Mouse (Mus musculus): ENCODE measurements around the gene Pla1a. TPM values are rescaled to one million over a fixed set of nuclear protein-coding genes. Genes with fewer than 3 reads are reported as not detected.
"Not testable (repeated sequence)": the region's sequence is repeated elsewhere in the genome, so short reads cannot be mapped to it uniquely, and the experiment has no call there.

Gene Pla1a
- polyA plus RNA-seq (2012; rRNA removed) = 2.1 and 2.2 TPM in 2 replicates

DNA sequence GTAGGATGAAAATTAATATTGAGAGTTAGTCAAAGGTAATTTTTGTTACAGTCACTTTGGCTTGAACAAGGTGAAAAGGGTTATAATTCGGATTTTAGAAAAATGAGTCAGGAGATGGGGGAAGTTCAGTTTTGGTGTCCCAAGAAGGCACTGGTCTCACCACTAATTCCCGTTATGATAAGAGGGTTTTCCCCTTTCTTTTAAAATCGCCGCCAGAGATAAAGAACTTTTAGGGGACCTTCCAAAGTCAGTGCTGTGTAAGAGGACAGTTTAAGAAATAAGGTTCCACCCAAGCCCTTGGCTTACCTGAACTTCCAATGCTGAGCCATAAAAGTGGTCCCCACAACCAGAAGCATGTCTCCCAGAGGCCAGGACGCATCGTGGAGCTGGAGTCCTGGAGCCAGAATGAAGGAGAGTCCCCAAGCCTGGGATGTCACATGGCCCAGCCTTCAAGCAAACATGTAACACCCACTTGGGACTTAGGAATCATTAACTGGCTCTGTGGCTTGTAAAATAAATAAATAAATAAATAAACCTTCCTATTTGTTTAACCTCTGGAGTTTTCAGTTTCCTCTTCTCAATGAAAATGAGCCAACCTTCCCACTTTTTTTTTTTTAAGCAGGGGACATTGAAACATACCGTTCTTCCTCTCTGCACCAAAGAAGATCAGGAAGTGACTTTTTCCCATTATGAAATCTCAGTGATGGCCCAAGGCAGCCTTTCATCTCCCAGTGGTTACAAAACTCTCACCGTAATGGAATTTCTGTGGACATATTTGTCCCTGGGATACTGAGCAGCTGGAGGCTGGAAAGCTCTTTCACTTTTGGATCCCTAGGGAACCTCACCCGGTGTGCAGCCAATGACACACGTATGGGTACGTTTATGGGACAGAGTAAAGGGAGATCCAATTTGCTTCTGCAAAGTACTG lies at the start of gene Pla1a:
Gene Pla1a, minus strand, starts transcription at position 648 of the 928 bp plus-strand sequence.
- no peak for DNase-seq (ENCODE audit: low read depth, low spot score)
- WGBS = 39% methylated on average over 11 of the region's 11 CpGs

GRCm38 (mm10) chr16:38481327-38481726 lies 48.4 kb upstream of the Pla1a start:
- DNase-seq (ENCODE audit: low read depth, low spot score) = no peak
- 74% methylated on average over 4 of the region's 4 CpGs for WGBS

DNA sequence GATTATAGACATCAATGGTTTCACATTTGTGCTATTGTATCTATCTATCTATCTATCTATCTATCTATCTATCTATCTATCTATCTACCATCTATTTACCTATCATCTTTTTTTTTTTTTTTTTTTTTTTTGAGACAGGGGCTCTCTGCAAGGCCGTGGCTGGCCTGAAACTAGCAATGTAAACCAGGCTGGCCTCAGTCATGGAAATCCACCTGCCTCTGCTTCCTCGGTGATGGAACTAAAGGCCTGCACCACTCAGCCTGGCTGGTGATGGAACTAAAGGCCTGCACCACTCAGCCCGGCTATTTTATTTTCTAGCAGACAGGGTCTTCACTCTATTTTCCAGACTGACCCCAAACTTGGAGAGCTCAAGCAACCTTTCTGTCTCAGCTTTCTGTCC lies 45.4 kb upstream of the Pla1a start:
- WGBS = 95% methylated on average over 3 of the region's 3 CpGs
- no peak for DNase-seq (ENCODE audit: low read depth, low spot score)

GRCm38 (mm10) chr16:38477241-38477608 lies 44.3 kb upstream of the Pla1a start:
- WGBS = 61% methylated on average over 14 of the region's 14 CpGs

DNA sequence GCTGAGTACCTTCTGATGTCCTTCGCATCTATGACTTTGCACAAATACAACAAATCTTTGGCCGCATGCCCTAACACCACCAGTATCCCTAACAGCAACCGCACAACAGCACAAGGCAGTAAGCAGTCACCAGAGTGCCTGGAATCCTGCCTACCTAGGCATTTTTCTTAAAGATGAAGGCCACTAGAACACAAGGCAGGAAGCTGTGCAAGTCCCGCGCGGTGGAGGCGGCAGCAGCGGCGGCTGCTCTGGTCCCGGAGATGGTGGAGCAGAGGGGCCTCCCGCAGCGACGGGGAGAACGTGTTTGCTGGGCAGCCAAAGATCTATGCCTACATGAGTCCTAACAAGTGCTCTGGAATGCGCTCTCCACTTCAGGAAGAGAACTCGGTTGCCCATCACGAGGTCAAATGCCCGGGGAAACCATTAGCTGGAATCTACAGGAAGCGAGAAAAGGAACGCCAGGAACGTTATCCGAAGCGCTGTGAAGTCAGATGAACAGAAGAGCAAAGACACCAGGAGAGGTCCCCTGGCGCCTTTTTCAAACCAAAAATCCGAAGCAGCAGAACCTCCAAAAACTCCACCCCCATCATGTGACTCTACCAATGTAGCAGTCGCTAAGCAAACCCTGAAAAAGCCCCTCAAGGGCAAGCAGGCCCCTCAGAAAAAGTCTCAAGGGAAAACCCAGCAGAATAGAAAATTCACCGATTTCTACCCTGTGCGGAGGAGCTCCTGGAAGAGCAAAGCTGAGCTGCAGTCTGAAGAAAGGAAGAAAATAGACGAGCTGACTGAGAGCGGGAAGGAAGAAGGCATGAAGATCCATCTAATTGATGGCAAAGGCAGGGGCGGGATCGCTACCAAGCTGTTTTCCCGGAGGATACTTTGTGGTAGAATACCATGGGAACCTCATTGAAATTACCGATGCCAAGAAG lies 43.6 kb upstream of the Pla1a start:
- no peak for DNase-seq (ENCODE audit: low read depth, low spot score)
- 11% methylated on average over 34 of the region's 34 CpGs for WGBS

More at GRCm38 (mm10) chr16:38477241-38477608, 44.3 kb upstream of the Pla1a start:
- not testable (repeated sequence) for DNase-seq (ENCODE audit: low read depth, low spot score)

DNA sequence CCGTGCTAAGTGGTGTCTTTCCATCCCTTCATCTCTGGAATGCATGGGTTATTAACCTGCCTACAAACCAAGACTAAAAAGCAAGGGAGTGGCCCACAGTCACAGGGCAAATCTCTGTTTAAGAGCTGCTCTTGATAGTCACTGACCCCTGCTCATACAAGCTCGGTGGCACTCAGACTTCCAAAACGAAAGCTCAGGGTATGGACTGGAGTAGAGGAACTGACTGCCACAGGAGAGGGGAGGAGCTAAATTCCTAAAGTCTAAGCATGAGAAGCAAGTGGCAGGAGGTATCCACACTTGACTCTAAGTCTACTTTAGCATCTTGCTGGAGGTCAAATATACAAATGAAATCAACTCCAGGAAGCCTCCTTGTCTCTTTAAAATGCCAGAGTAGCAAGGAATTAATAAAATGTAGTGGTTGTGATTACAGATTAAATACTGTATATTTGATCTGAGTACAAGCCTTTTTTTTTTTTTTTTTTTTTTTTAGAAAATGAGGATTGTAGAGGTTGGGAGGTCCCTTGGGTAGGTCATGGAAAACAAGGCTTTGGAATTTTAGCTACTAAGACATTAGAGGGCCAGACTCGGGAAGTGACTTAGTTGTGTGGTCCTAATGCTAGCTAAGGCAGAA lies 42.9 kb upstream of the Pla1a start:
- DNase-seq (ENCODE audit: low read depth, low spot score) = no peak
- WGBS = 36% methylated on average over 4 of the region's 4 CpGs

- WGBS = 91% methylated on average over 9 of the region's 9 CpGs
Observed at GRCm38 (mm10) chr16:38474677-38475286, 41.8 kb upstream of the Pla1a start.

DNA sequence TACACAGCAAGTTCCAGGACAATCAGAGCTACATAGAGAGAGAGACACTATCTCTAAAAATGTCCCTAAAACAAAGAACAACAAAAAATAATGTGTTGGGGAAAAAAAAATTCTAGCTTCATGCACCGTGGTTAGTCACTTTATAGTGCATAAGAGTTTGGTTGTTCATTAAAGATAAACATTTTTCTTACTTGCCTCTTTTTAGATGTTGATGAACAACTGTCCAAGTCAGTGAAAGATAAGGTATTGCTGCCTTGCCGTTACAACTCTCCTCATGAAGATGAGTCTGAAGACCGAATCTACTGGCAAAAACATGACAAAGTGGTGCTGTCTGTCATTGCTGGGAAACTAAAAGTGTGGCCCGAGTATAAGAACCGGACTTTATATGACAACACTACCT lies 40.7 kb upstream of the Pla1a start:
- no peak for DNase-seq (ENCODE audit: low read depth, low spot score)
- 87% methylated on average over 5 of the region's 5 CpGs for WGBS

More at GRCm38 (mm10) chr16:38474677-38475286, 41.8 kb upstream of the Pla1a start:
- no peak for DNase-seq (ENCODE audit: low read depth, low spot score)

DNA sequence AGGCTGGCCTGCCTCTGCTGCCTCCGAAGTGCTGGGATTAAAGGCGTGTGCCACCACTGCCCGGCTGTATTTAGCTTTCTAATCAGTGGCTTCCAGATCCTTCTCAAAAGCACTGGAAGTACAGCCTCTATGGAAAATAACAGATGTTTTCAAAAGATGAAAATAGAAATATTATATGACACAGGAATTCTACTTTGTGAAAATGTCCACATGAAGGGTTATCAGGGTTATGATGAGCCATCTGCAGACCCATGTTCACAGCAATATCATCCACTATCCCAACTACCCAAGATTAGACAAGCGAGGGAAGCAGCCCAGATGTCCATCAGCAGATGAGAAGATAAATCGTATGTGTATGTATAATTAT lies 39.5 kb upstream of the Pla1a start:
- no peak for DNase-seq (ENCODE audit: low read depth, low spot score)
- WGBS = 91% methylated on average over 5 of the region's 5 CpGs

GRCm38 (mm10) chr16:38471697-38472506 lies 39.0 kb upstream of the Pla1a start:
- 75% methylated on average over 11 of the region's 11 CpGs for WGBS

GRCm38 (mm10) chr16:38469437-38469836 lies 36.5 kb upstream of the Pla1a start:
- 69% methylated on average over 8 of the region's 8 CpGs for whole genome bisulfite sequencing
- no peak for DNase-seq (ENCODE audit: low read depth, low spot score)

More at GRCm38 (mm10) chr16:38471697-38472506, 39.0 kb upstream of the Pla1a start:
- DNase-seq (ENCODE audit: low read depth, low spot score) = no peak

- 39% methylated on average over 3 of the region's 3 CpGs for WGBS
- no peak for DNase-seq (ENCODE audit: low read depth, low spot score)
Observed at GRCm38 (mm10) chr16:38468706-38469018, 35.7 kb upstream of the Pla1a start.

- WGBS = 80% methylated on average over 8 of the region's 8 CpGs
- DNase-seq (ENCODE audit: low read depth, low spot score) = no peak
Observed at GRCm38 (mm10) chr16:38467917-38468705, 35.2 kb upstream of the Pla1a start.

DNA sequence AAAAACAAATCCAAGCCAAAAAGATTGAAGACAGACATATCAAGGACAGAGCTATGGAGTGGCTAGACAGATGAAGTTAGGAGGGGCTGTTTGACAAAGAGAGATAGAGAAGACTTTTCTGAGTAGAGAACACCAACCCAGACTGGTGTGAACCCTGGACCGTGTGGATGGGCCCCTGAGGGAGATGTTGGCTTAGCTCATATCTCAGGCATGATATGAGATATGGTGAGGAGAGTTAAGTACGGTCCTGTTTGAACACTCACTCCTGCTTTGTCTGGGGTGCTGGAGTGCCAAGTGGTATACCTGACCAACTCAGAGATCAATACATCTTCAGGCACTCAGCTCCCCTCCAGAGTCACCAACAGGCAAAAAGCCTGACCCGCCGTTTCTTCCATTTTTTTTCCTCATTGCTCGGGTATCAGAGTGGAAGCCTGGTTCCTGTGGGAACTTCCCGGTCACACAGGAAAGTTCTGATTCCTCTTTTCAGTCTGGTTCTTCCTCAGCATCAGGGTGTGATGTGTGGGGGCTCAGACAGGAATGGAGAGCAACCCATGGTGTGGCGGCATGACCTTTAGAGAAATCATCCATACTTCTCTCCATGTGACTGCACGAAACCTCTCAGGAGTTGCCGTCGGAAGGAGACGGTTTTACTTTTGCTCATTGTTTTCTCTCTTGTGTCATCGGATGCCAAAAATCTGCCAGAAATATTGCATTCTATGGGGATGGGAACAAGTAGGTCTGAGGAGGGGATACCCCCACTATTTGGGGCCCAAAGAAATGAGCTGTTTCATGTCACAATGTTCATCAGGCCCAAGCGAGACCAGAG lies 34.4 kb upstream of the Pla1a start:
- WGBS = 84% methylated on average over 13 of the region's 13 CpGs
- no peak for DNase-seq (ENCODE audit: low read depth, low spot score)

GRCm38 (mm10) chr16:38466089-38466488 lies 33.1 kb upstream of the Pla1a start:
- no peak for DNase-seq (ENCODE audit: low read depth, low spot score)
- WGBS = 63% methylated on average over 4 of the region's 4 CpGs

DNA sequence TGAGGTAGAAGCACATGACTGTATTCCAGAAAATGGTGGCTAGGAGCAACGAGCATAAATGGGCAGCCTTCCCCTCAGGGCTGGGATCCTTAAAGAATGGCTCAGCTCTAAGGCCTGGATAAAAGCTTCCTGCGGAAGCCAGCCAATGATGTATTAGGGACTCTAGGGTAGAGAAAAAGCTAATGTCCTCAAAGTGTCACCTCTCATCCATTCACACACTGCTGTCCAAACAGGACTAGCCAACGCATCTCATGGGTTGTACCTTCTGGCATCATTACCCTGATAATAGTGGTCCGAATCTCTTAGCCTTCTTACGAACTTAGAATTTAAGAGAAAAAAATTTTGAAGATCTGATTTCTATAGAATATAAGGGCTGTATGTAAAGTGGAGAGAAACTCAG lies 30.4 kb upstream of the Pla1a start:
- 87% methylated on average over 5 of the region's 5 CpGs for WGBS
- no peak for DNase-seq (ENCODE audit: low read depth, low spot score)

DNA sequence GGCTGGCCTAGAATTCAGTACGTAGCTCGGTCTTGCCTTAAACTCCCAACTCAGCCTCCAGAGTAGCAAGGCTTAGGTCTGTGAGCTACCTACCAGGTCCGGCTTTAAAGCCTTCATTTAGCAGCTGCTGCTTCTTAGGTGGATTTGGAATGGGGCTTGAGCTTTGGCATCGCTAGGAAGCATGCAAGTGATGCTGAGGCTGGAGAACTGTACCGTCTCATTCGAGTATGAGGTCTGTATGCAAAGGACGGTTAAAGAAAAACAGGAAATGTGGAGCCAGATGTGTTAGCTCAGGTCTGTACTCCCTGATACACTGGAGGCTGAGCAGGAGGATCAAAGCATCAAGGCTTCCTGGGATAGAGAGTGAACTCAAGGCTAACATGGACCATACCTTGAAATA lies 29.2 kb upstream of the Pla1a start:
- no peak for DNase-seq (ENCODE audit: low read depth, low spot score)
- WGBS = 84% methylated on average over 7 of the region's 7 CpGs

Measured in large intestine, adult 2 months (tissue).